Mouse (Mus musculus) thymus, adult 2 months (tissue): ENCODE results near the gene Wbp1l.

Source experiments
- CTCF ChIP-seq: fragments of 200-500 bp; IDR thresholded peaks from 2 replicates; pipeline ENCODE4 v1.5.1; 2012; ENCODE audit warnings: mild to moderate bottlenecking, control low read depth, low read length, moderate library complexity, borderline replicate concordance; ENCODE audit not compliant: control insufficient read depth, poor library complexity, insufficient read depth; ENCODE audit errors: extremely low read depth
- POLR2A ChIP-seq: fragments of 200-500 bp; IDR thresholded peaks from 2 replicates; pipeline ENCODE4 v1.6.1; 2012; ENCODE audit warnings: mild to moderate bottlenecking, low read length, control low read depth, moderate library complexity; ENCODE audit not compliant: control insufficient read depth, poor library complexity, insufficient read depth; ENCODE audit errors: extremely low read depth

DNA sequence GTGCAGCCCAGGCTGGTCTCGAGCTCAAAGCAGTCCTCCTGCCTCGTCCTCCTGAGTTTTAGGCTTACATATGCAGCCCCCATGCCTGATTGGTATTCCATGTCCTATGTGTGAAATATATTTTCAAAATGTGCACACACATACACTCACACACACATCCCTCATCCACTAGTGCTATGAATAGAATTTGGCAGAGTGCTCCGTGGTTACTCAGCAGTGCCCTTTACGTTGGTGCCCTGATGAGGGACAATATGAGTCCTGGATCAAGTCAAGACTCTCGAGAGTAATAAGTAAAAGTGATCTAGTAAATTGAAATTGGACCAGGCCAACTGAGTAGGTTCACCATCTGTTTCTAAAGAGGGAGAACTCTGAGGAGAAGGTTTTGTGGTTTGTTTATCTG lies 44.4 kb downstream of the Wbp1l start:
- no peak for TF ChIP-seq CTCF
- TF ChIP-seq POLR2A, result no peak
